Mouse (Mus musculus): ENCODE results near the gene Cad.

The Cad gene

GRCm38 (mm10) chr5:31071059-31071458, 16.5 kb downstream of the Cad start:
- DNase-seq (ENCODE audit: low spot score) = no peak

GRCm38 (mm10) chr5:31071821-31072220, 17.2 kb downstream of the Cad start:
- no peak for DNase-seq (ENCODE audit: low spot score)

- no peak for DNase-seq (ENCODE audit: low spot score)
Measured at GRCm38 (mm10) chr5:31073176-31073575, 18.6 kb downstream of the Cad start.

GRCm38 (mm10) chr5:31076346-31076745, 21.8 kb downstream of the Cad start:
- no peak for DNase-seq (ENCODE audit: low spot score)

GRCm38 (mm10) chr5:31080059-31080794, 25.6 kb downstream of the Cad start:
- DNase-seq (ENCODE audit: low spot score) = peak; percentile 25

GRCm38 (mm10) chr5:31080795-31081164, 26.2 kb downstream of the Cad start:
- no peak for DNase-seq (ENCODE audit: low spot score)

- DNase-seq (ENCODE audit: low spot score) = no peak
Measured at GRCm38 (mm10) chr5:31081386-31081785, 26.8 kb downstream of the Cad start.

GRCm38 (mm10) chr5:31082355-31082754, 27.8 kb downstream of the Cad start:
- no peak for DNase-seq (ENCODE audit: low spot score)

- DNase-seq (ENCODE audit: low spot score) = no peak
Measured at GRCm38 (mm10) chr5:31082935-31083625, 28.5 kb downstream of the Cad start.

GRCm38 (mm10) chr5:31083949-31084348, 29.4 kb downstream of the Cad start:
- no peak for DNase-seq (ENCODE audit: low spot score)

- DNase-seq (ENCODE audit: low spot score) = no peak
Measured at GRCm38 (mm10) chr5:31086606-31087005, 32.0 kb downstream of the Cad start.

- DNase-seq (ENCODE audit: low spot score) = no peak
Measured at GRCm38 (mm10) chr5:31087131-31087530, 32.6 kb downstream of the Cad start.

- DNase-seq (ENCODE audit: low spot score) = no peak
Measured at GRCm38 (mm10) chr5:31092231-31092975, 37.8 kb downstream of the Cad start.

- DNase-seq (ENCODE audit: low spot score) = no peak
Measured at GRCm38 (mm10) chr5:31093151-31094041, 38.8 kb downstream of the Cad start.

- DNase-seq (ENCODE audit: low spot score) = no peak
Measured at GRCm38 (mm10) chr5:31094100-31094798, 39.7 kb downstream of the Cad start.

GRCm38 (mm10) chr5:31094799-31095691, 40.5 kb downstream of the Cad start:
- no peak for DNase-seq (ENCODE audit: low spot score)

- DNase-seq (ENCODE audit: low spot score) = no peak
Measured at GRCm38 (mm10) chr5:31095711-31096480, 41.3 kb downstream of the Cad start.

- DNase-seq (ENCODE audit: low spot score) = no peak
Measured at GRCm38 (mm10) chr5:31105814-31106335, 51.3 kb downstream of the Cad start, which contains the start of gene Dnajc5g. TSS of gene Dnajc5g (plus strand) at chr5:31106285.

GRCm38 (mm10) chr5:31108000-31108490, 53.5 kb downstream of the Cad start, which contains the start of gene Slc30a3:
TSS of gene Slc30a3 (minus strand) at chr5:31108237.
- DNase-seq (ENCODE audit: low spot score) = no peak
